Mouse (Mus musculus): Measurements from ENCODE around the gene Mansc1. TPM values are rescaled to one million over a fixed set of nuclear protein-coding genes. Genes with fewer than 3 reads are reported as not detected.

The Mansc1 gene
- polyA plus RNA-seq, 1 experiment from 2014 or later, result 1.6 TPM

DNA sequence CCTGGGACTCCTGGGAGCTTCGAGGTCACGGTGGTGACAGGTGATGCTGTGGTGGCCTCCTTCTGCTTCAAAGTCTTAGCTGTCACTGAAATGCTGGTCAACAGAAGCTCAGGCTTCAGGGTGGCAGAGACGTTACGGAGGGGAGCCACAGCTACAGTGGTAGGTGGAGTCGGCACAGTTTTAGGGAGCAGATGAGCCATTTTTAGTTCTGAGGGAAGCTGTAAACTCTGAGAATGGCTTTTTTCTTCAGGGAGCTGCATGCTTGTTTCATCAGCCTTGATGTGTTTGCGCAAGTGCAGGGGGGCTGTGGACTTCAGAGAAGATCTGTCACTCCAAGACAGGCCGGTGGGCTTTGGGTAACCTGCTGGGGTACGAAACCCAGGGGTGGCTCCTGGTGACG lies 21.9 kb downstream of the Mansc1 start:
- Histone ChIP-seq H3K27me3 (no peaks in the 10 kb centered on the region), H3K27ac (no peak overlapping the region), H3K9me3 (no peaks in the 10 kb centered on the region), H3K9ac (no peak overlapping the region), H3K4me3 (no peak overlapping the region), H3K4me1 (peaks cover 30% of the 10 kb centered on the region), H3K36me3 (no peaks in the 10 kb centered on the region), H3K4me2 (replicated peaks) (no peak overlapping the region)
- no peak for ATAC-seq (ENCODE audit: low FRiP score, low read depth)
- WGBS, result 82% methylated on average over 9 of the region's 9 CpGs

GRCm38 (mm10) chr6:134606949-134607746 lies 25.1 kb downstream of the Mansc1 start:
- ATAC-seq (ENCODE audit: low FRiP score, low read depth), result peak; percentile 55
- Histone ChIP-seq H3K27ac (peak overlapping the region; percentile 23; the same call in 1 of the 2 replicates), H3K4me3 (no peak overlapping the region), H3K27me3 (no peaks in the 10 kb centered on the region), H3K9me3 (no peaks in the 10 kb centered on the region), H3K4me1 (peaks cover 33% of the 10 kb centered on the region), H3K4me2 (replicated peaks) (peak overlapping the region; percentile 19; the same call in 1 of the 2 replicates), H3K36me3 (no peaks in the 10 kb centered on the region), H3K9ac (no peak overlapping the region)
- WGBS, result 48% methylated on average over 9 of the region's 9 CpGs

GRCm38 (mm10) chr6:134606540-134606939 lies 25.7 kb downstream of the Mansc1 start:
- 43% methylated on average over 6 of the region's 6 CpGs for WGBS
- Histone ChIP-seq H3K4me1 (peaks cover 38% of the 10 kb centered on the region), H3K4me2 (replicated peaks) (peak overlapping the region; percentile 19; the same call in 1 of the 2 replicates), H3K27ac (peak overlapping the region; percentile 22; the same call in 1 of the 2 replicates), H3K36me3 (no peaks in the 10 kb centered on the region), H3K27me3 (no peaks in the 10 kb centered on the region), H3K9me3 (no peaks in the 10 kb centered on the region), H3K9ac (no peak overlapping the region), H3K4me3 (no peak overlapping the region)
- ATAC-seq (ENCODE audit: low FRiP score, low read depth), result peak; percentile 19; the same call in 1 of the 2 replicates

DNA sequence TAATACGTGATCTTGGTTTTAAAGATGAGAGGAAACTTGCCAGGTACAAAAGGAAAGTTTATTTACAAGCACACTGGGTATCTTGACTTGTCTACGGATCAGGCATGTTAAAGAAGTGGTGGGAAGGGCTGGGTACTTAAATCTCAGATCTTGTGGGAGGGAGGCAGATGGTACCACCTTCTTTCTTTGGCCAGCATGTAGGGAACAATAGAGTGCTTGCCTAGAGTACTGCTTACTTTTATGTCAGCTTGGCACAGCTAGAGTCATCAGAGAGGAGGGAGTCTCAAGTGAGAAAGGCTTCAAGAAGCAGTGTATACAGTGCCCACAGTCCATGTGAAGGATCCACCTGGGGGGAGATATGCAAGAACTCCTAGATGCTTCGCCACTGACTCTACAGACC lies 27.1 kb downstream of the Mansc1 start:
- H3K27ac ChIP-seq, result no peak overlapping the region
- no peak for ATAC-seq (ENCODE audit: low FRiP score, low read depth)
- no peaks in the 10 kb centered on the region for H3K36me3 ChIP-seq
- H3K4me3 ChIP-seq, result no peak overlapping the region
- no peaks in the 10 kb centered on the region for H3K9me3 ChIP-seq
- WGBS, result 90% methylated on average over 3 of the region's 3 CpGs
- no peak overlapping the region for H3K9ac ChIP-seq
- no peak overlapping the region for H3K4me2 ChIP-seq (replicated peaks)
- peaks cover 41% of the 10 kb centered on the region for H3K4me1 ChIP-seq
- H3K27me3 ChIP-seq, result no peaks in the 10 kb centered on the region

GRCm38 (mm10) chr6:134602371-134603003 lies 29.8 kb downstream of the Mansc1 start:
- Histone ChIP-seq H3K9me3 (no peaks in the 10 kb centered on the region), H3K36me3 (no peaks in the 10 kb centered on the region), H3K27ac (peak overlapping the region; percentile 55; the same call in 1 of the 2 replicates), H3K27me3 (no peaks in the 10 kb centered on the region), H3K4me2 (replicated peaks) (peak overlapping the region; percentile 47), H3K4me3 (no peak overlapping the region), H3K9ac (no peak overlapping the region), H3K4me1 (peaks cover 38% of the 10 kb centered on the region)
- peak; percentile 85 for ATAC-seq (ENCODE audit: low FRiP score, low read depth)
- 6% methylated on average over 10 of the region's 10 CpGs for WGBS

DNA sequence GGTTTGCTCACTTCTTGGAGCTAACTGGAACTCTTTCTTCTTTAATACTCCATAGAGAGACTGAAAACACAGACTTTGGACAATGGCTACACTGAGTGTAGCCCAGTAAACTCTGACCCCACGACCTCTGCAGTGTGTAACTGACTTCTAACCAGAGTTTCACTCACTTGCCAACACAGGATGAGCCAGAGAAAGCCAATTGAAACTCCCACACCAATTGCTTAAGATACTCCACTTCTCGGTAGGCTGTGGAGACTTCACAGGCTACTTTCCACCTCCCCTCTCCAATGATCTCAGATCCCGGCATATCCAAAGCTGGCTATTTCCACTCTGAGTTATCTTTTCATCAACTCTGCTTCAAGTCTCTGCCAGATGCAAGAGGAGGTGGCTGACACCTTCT lies 30.5 kb downstream of the Mansc1 start:
- no peak overlapping the region for H3K4me3 ChIP-seq
- peak; percentile 22; the same call in 1 of the 2 replicates for ATAC-seq (ENCODE audit: low FRiP score, low read depth)
- H3K27ac ChIP-seq, result peak overlapping the region; percentile 77
- no peaks in the 10 kb centered on the region for H3K27me3 ChIP-seq
- 18% methylated on average over 3 of the region's 3 CpGs for WGBS
- no peaks in the 10 kb centered on the region for H3K36me3 ChIP-seq
- H3K4me2 ChIP-seq (replicated peaks), result peak overlapping the region; percentile 47
- H3K4me1 ChIP-seq, result peaks cover 31% of the 10 kb centered on the region
- H3K9me3 ChIP-seq, result no peaks in the 10 kb centered on the region
- no peak overlapping the region for H3K9ac ChIP-seq

GRCm38 (mm10) chr6:134601130-134601529 lies 31.2 kb downstream of the Mansc1 start:
- H3K27ac ChIP-seq, result no peak overlapping the region; the same call in 1 of the 2 replicates
- no peak overlapping the region for H3K4me3 ChIP-seq
- 45% methylated on average over 7 of the region's 7 CpGs for WGBS

DNA sequence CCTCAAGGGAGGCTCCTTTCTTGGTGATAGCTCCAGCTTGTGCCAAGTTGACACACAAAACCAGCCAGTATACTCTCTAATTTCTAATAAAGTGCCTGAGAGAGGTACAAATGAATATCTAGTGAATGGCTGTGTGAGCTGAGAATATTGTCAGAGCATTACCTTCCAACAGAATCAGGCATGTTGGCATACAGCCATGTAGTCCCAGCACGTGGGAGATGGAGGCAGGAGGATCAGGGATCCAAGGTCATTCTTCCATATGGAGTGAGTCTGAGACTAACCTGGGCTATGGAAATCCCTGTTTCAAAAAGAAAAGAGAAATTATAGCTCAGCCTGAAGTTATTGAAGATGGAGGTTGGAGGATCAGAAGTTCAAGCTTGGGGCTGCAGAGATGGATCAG lies 33.0 kb downstream of the Mansc1 start:
- WGBS, result 45% methylated on average over 1 of the region's 1 CpGs
- Histone ChIP-seq H3K36me3 (no peaks in the 10 kb centered on the region), H3K9me3 (no peaks in the 10 kb centered on the region), H3K4me2 (replicated peaks) (no peak overlapping the region), H3K27me3 (no peaks in the 10 kb centered on the region), H3K4me3 (no peak overlapping the region), H3K27ac (no peak overlapping the region), H3K4me1 (peaks cover 21% of the 10 kb centered on the region), H3K9ac (no peak overlapping the region)
- ATAC-seq (ENCODE audit: low FRiP score, low read depth), result no peak

More at GRCm38 (mm10) chr6:134601130-134601529, 31.2 kb downstream of the Mansc1 start:
- Histone ChIP-seq H3K4me1 (peaks cover 25% of the 10 kb centered on the region), H3K9ac (no peak overlapping the region), H3K36me3 (no peaks in the 10 kb centered on the region), H3K4me2 (replicated peaks) (peak overlapping the region; percentile 47; the same call in 1 of the 2 replicates), H3K9me3 (no peaks in the 10 kb centered on the region), H3K27me3 (no peaks in the 10 kb centered on the region)
- ATAC-seq (ENCODE audit: low FRiP score, low read depth), result no peak

DNA sequence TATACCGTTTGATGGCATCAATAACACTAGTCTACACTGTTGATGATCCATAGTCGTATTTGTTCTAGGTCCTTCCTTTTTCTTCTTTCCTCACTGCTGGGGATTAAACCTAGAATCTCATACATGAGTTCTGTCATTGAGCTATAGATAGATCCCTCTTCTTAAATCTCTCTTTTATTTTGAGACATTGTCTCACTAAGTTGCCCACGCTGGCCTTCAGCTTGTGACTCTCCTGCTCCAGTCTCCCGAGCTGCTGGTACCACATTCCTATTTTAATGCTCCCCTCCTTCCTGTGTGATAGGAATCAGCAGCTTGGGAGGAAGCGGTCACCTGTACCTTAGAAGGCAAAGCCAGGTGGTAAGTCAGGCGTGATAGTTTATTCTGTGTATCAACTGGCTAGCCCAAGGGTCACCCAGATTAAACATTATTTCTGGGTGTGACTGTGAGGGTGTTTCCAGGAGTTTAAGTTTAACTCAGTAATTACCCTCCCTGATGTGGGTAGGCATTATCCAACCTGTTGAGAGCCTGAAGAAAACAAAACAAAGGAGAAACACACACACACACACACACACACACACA lies 34.5 kb downstream of the Mansc1 start:
- no peak overlapping the region for H3K9ac ChIP-seq
- 83% methylated on average over 6 of the region's 6 CpGs for WGBS
- no peaks in the 10 kb centered on the region for H3K36me3 ChIP-seq
- no peak overlapping the region for H3K27ac ChIP-seq
- no peak overlapping the region for H3K4me2 ChIP-seq (replicated peaks)
- H3K4me3 ChIP-seq, result no peak overlapping the region
- H3K27me3 ChIP-seq, result no peaks in the 10 kb centered on the region
- ATAC-seq (ENCODE audit: low FRiP score, low read depth), result no peak
- H3K4me1 ChIP-seq, result peaks cover 15% of the 10 kb centered on the region
- no peaks in the 10 kb centered on the region for H3K9me3 ChIP-seq

DNA sequence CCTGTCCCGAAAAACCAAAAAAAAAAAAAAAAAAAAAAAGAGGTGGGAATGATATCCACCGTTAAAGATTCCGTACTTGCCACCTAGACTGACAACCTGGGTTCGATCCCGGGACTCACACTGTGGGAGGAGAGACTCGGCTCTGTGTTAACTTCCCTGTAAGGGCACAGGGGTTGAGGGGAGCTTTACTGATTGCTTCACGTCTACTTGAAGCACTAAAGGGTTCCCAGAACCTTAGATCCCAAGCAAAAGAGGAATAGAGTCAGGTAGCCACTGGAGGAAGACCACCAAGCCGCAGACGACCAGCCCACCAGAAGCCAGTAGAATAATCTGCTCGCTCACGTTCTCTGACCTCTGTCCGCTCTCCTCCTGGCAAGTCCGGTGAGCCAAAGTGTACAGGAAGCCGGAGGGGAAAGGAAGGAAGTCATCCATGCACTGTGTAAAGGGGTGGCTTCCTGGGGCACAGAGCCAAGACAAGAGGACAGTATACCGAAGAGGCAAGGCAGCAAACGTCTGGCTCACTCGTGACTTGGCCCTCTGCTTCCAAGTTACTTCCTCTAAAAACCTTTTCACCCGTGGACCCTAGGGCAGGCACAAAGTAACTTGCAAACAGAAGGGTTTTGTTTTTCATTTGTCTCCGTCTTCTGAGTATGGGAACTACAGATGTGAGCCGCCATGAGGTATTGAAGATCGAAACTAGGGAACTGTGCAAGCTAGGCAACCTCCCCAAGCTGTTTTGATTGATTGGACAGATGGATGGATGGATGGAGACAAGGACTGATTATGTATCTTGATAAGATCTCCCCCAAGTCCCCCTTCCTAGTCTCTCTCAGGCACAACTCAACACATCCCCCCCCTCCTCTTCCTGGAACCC lies 37.5 kb downstream of the Mansc1 start:
- H3K27ac ChIP-seq, result no peak overlapping the region
- no peak overlapping the region for H3K4me3 ChIP-seq
- no peaks in the 10 kb centered on the region for H3K9me3 ChIP-seq
- H3K36me3 ChIP-seq, result no peaks in the 10 kb centered on the region
- H3K4me2 ChIP-seq (replicated peaks), result no peak overlapping the region
- H3K9ac ChIP-seq, result no peak overlapping the region
- 0 out of 2 replicates have a peak, but pooled peaks cover under 1% of the 10 kb centered on the region for H3K4me1 ChIP-seq
- H3K27me3 ChIP-seq, result no peaks in the 10 kb centered on the region
- 84% methylated on average over 21 of the region's 21 CpGs for WGBS
- no peak for ATAC-seq (ENCODE audit: low FRiP score, low read depth)

DNA sequence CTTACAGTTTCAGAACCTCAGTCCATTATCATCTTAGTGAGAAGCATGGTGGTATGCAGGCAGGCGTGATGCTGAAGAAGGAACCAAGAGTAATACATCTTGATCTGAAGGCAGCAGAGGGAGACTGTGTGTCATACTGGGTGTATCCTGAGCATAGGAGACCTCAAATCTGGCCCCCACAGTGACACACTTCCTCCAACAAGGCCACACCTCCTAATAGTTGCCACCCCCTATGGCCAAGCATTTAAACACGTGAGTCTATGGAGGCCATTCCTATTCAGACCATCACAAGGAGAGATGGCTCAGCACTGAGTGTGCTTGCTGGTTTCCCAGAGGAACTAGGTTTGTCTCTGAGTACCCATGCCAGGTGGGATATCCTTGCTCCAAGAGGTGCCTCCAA lies 40.7 kb downstream of the Mansc1 start:
- H3K4me1 ChIP-seq, result no peaks in the 10 kb centered on the region
- no peak for ATAC-seq (ENCODE audit: low FRiP score, low read depth)
- H3K27me3 ChIP-seq, result no peaks in the 10 kb centered on the region
- no peak overlapping the region for H3K9ac ChIP-seq
- H3K36me3 ChIP-seq, result no peaks in the 10 kb centered on the region
- H3K9me3 ChIP-seq, result no peaks in the 10 kb centered on the region
- no peak overlapping the region for H3K27ac ChIP-seq
- 75% methylated on average over 2 of the region's 2 CpGs for WGBS
- H3K4me2 ChIP-seq (replicated peaks), result no peak overlapping the region
- no peak overlapping the region for H3K4me3 ChIP-seq

Measured in limb, embryonic 13.5 days (tissue).